Mouse (Mus musculus) embryo, embryonic 11.5 days (tissue): Measurements from ENCODE around the gene Cmss1.

Source experiments
- DNase-seq: peaks from one replicate; pipeline ENCODE4 v3.0.0-alpha.2; 2012; ENCODE audit warnings: low read depth, low spot score

Gene Cmss1

GRCm38 (mm10) chr16:57473415-57474085 lies 133.1 kb downstream of the Cmss1 start:
- no peak for DNase-seq

DNA sequence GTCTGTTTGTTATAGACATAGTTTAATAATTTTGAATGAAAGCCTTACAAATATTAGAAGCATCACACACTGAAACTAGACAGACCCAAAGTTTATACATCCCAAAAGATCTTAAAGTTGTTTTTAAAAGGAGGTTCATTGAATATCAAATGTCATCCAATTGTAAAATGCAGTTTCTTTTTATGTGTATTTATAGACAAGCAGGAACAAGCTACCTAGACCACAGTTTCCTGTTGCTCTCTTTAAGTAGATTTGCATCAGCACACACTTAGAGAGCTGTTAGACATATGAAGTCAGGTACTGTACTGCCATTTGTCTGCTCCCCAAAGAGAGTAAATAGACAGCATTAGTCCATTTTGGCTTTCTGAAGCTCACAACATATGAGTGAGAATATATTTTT lies 135.6 kb downstream of the Cmss1 start:
- DNase-seq = no peak

DNA sequence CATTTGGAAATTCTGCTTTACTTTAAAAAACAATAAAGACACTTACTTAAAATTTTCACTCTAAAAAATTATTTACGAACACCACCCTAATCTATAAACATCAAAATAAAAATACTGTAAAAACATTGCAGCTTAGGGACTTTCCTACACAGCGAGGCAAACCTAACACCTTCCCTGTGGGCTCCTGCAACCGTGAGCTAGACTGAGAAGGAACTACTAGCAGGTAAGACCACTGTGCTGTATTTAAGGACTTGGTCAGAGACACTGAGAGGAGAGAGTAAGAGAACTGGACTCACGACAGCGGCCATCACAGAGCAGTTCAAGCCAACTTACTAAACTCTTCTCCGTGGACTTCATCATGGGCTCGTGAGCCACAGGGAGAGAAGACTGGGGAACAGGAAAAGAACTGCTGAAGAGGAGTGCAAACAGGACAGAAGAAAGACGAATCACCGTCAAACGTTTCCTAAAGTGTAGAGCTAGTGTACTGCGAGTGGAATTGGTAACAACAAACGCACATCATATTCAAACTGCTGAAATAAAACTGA lies 136.3 kb downstream of the Cmss1 start:
- DNase-seq = no peak

- DNase-seq = no peak
Observed at GRCm38 (mm10) chr16:57469869-57470268, 136.8 kb downstream of the Cmss1 start.

DNA sequence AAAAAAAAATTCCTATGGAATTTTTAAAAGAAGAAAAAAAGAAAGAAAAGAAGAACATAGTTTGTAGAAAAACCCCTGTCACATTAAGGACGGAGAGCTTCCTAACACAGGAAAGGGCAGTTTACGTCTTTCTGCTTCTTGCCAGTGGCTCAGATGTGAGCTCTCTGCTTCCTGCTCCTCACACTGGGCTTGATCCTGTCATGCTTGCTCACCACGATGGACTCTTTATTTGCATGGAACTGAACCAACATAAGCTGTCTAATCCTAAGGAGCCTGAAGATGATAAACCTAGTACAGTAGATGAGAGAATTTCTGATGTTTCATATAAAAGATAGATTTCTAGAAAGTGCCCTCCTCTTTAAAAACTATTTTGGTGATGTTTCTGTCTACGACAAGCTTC lies 137.4 kb downstream of the Cmss1 start:
- no peak for DNase-seq

DNA sequence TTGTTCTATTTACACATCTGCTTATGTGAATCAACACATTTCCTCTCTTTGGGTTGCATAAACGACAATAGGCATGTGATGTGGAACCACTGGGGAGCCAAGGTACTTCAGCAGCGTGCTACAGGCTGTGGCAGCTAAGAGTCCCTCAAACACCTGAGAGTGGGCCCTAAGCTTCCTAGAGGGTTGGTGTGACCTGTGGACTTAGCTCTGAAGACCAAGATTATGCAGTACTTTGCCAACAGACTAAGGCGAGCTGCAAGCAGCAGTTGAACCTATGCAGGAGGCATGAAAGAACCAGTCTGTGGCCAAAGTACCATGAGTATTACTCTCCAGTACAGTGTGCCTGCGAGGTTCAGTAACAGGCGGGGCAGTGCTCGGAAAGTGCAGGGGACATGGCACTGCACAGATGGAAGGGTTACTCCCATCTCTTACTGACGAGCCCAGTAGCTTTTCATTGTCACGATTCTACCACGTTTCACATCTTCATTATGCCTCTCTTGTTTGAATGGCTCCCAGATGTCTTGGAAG lies 141.2 kb downstream of the Cmss1 start:
- no peak for DNase-seq

- DNase-seq = no peak
Observed at GRCm38 (mm10) chr16:57456003-57456402, 150.7 kb downstream of the Cmss1 start.

- DNase-seq = no peak
Observed at GRCm38 (mm10) chr16:57455573-57455972, 151.1 kb downstream of the Cmss1 start.

- DNase-seq = no peak
Observed at GRCm38 (mm10) chr16:57454106-57454763, 152.4 kb downstream of the Cmss1 start.

DNA sequence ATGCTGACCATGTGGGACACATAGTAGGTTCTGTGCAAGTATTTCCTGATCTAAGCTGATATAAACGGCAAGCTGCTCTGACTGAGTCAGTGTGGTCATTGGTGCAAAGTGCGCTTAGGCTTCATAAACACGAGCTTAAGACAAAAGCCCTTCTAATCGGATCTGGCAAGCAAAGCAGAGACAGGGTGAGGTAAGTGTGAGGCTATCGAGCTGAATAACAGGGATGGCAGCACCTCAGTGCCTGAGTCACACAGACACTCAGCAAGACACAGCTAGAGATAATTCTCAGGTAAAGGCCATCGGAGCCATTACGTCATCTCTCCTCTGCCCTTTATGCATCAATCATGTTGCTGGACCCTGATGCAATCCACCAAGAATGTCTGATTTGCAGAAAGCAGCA lies 153.7 kb downstream of the Cmss1 start:
- no peak for DNase-seq

GRCm38 (mm10) chr16:57445096-57446094 lies 161.3 kb downstream of the Cmss1 start:
- DNase-seq = no peak

DNA sequence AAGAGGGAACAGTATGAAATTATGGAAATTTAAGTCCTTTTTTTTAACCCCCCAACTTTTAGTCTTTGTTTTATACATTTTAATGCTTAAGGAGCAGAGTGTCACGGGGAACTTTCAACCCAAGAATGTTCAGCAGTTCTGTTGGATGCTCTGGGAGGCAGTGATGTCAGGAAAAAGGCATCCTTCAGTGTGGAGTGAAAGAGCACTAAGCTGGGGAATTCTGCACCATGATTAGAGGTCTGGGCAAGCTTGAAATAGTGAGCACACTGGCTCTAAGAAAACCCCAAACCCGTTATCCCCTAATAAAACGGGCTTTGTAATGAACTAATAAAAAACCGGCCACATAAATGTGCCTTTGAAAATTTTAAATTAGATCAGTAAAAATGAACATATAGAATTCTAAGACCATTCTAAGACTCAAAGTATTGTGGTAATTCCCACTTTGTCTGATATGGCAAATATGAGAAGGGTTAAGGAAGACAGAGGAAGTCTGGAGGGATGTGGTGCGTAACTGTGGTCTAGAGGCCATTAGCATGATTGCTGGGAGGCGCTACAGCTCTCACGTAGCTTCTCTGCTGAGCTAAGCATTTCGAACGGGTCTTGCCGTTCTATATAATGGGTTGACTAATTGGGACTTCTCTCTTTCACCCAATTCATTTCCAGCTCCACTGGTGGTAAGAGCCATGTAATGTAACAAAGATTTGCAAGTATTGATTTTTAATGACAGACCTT lies 165.8 kb downstream of the Cmss1 start:
- no peak for DNase-seq

- no peak for DNase-seq
Observed at GRCm38 (mm10) chr16:57439206-57439605, 167.5 kb downstream of the Cmss1 start.

DNA sequence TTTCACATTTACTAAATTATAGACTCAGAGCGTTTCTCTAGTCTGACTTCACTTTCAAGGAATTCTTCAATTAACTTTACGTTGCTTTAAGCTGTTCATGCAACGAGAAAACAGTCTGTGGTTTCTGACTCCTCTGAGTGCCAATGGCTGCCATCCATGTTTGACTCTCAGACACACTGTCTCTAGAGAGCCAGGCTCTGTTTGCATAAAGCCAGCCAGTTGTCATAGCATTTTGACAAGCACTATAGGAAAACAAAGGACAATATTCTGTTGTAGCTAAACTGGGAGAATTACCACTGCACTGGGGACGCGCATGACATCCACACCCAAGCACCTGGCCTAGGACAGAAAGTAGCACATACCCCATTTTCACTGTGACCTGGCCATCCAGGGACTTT lies 168.4 kb downstream of the Cmss1 start:
- no peak for DNase-seq

DNA sequence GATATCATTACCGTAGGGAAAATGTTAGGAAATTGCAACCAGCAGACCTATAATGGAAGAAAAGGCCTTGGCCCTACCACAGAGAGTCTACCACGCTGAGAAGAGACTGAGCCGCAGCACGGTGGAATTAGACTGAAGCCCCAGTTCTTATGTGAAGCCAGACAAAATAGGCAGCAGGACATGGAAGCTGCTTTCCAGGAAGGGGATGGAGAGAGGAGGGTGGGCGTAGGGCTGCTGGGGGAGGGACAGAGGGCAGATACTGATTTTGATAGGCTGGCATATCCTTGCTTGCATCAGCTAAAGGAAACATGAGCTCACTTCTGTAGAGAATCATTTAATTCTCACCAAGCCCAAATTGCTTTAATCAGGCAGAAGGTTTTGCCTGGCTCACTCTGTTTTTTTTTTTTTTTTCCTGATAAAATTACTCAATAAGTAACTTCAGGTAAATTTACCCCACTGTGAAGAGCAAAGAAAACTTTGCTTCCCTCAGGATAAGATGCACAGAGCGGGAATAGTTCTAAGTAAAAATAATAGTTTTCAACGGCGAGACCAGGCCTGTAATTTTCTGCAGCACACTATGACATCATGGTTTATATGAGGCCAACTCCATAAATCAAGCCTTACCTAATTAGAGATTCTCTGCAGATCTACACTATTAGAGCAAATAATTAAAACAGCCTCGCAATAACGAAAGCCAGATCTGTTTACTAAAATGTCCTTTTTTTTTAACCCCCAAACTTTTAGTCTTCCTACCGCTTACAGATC lies 169.0 kb downstream of the Cmss1 start:
- no peak for DNase-seq

GRCm38 (mm10) chr16:57434640-57435039 lies 172.0 kb downstream of the Cmss1 start:
- no peak for DNase-seq

GRCm38 (mm10) chr16:57433671-57434070 lies 173.0 kb downstream of the Cmss1 start:
- DNase-seq = no peak

DNA sequence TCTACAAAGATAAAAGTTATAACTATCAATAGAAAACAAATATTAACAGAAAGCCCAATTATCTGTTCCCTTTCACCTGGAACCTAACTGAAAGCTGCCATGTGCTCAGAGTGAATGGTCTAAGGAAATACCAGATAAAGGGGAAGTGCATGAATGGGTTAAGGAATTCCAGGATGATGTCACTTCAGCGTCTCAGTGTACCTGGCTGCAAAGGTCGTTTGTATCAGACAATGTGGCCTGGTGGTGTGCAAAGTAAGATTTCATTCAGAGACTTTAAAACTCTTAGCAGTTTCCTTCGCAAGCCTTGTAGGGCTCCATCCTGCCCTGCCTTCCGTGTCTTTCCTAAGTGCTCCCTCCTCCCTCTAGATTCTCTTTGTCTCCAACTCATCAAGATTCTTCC lies 173.5 kb downstream of the Cmss1 start:
- no peak for DNase-seq

DNA sequence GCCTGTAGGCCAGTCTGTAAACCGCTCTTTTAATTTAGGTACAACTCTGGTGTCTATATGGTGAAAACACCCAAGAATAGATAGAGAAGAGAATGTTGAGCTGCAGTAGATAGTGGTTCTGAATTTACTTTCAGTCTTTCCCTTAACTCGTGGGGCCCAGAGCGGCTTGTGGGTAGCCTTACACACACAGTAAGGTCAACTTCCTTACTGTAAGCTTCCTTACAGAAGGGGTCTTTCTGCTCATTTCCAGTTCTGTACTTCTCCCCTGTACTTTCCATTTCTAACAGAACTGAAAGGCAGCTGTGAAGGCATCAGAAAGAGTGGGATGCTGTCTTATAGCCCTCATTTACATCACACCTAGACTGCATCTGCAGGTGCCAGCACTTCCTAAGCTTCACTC lies 175.4 kb downstream of the Cmss1 start:
- no peak for DNase-seq

GRCm38 (mm10) chr16:57428977-57429376 lies 177.7 kb downstream of the Cmss1 start:
- no peak for DNase-seq
